Mouse (Mus musculus): ENCODE measurements around the gene Ahcy. TPM values are rescaled to one million over a fixed set of nuclear protein-coding genes. Genes with fewer than 3 reads are reported as not detected.

Ahcy gene
- total and polyA plus RNA-seq, 3 experiments: 32.4 to 53.1 (median 36.9) TPM

DNA sequence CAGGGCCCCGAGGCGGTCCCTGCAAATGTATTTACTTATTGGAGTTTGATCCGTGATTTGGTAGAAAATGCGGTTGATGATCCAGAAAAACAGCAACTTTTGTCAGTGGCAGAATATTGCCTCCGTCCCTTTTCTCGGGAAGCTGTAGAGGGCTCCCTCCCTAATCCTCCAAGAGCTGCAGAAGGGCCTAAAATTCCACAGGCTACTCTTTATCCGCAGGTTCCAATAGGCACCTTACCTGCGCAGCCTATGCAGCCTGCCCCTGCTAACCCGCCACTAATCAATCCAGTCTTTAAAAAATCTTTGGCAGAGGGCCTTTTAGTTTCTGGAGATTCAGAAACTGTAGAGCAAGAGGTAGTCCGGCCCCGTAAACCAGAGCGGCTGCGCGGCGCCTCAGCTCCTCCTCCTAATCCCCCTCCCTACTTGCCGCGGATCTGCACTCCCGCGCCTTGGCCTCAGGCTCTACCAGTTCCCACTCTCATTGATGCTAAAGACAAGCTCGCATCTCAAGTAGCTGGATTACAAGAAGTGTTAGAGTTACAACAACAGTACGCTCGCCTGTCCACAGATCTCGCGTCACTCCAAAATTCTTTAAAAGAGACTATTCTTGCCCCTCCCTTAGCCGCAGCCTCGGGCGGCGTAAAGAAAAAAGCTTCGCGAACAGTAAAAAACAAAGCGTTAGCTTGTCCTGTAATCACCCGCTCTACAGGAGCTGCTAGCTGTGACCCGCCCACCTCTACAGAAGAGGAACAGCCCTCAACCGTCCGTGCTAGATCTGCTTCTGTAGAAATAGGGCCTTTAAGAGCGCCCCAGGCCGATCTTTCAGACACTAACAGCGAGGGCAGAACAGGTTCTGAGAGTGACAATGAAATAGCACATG is 55.3 kb downstream of the Ahcy start:
- peak; percentile 89 for DNase-seq

DNA sequence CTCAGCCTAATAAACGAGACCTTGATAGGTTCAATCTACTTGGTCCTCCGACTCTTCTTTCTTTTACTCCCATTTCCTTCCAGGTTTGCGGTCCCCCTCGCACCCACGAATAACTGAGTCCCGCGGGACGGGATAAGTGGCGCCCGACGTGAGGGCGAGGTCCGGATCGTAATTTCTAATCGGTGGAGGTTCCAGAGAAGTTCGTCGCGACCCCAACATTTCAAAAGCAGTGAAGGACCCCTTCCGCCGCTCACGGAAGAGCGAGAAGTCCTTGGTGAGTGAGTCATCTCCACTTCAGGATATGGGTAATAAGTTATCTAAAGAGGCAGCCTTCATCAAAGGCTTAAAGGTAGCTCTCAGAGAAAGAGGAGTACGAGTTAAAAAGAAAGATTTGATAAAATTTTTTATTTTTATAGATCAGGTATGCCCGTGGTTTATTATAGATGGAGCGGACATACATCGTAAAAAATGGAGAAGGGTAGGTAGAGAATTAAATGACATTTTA is 56.0 kb downstream of the Ahcy start, which contains the start of gene Gm14226:
Gene Gm14226 (plus strand): TSS at position 16 of the 505 bp plus-strand sequence.
- DNase-seq: peak; percentile 58

DNA sequence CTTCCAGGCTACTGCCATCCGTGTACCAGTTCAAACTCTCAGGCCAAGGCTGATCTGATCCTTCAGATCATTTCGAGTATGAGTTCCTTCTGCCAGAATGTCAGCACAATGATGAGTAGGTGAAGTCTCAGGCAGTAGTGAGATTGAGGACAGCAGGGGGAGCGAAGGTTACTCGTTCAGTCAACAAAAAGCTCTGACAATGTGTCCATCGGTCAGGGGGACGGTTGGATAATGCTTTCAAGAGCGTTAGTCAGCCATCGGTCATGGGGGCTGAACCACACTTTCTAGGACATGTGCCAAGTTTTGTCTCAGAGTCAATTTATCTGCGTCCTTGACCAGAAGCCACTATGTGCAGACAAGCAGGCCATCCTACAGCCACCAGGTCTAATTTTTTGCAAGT is 57.5 kb downstream of the Ahcy start:
- DNase-seq: peak; percentile 32

DNA sequence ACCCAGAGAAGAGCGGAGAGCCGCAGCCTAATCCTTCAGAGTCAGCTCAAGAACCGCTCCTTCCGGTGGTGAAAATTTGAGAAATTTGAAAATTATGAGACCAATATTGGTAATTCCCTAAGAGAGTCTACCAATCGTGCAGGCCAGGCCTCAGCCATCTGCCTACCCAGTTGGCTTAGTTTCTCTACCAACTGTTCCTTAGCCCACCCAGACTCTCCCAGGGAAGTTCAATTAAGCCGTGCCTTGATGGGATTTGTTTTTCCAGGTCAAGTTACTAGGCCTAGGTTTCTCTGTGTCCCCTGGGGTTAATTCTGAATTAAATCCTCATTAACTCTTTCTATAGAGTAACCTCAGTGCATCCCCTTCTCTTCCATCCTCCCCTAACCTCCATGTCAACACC is 61.3 kb downstream of the Ahcy start:
- DNase-seq: no peak

DNA sequence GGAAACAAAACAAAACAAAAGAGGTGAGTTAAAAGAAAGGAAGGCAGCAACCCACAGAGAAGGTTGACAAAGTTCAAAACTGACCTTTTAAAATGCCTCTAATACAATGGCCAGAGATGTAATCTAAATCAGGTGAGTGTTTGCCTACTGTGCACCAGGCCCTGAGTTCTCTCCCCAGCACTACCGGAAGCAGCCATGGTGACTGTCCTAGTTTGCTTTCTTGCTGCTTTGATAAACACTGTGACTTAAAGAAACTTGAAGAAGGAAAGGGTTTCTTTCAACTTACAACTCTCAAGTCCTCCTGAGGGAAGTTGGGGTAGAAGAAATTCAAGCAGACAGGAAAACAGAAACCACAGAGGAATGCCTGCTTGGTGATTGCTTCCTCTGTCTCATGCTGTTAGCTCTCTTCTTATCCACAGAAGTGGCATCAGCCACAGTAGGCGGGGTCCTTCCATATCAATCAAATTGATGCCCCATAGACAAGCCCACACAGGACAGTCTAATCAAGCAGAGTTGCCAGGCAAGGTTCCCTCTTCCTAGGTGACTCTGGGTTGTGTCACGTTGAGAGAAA is 63.1 kb downstream of the Ahcy start:
- DNase-seq: no peak

Other genes starting within 250 kb of the Ahcy start
- gene Eif2s2, start 181.6 kb downstream of the Ahcy start, total RNA-seq (2021): 100 to 1,000 TPM; 106 to 160 TPM
- 2.2 and 3.1 TPM in 2 replicates for gene Eif2s2, start 181.6 kb downstream of the Ahcy start, polyA plus RNA-seq (2012; rRNA removed)
- 1 to 10 TPM; 3.5 to 4.2 TPM for gene Gm14226, start 56.2 kb downstream of the Ahcy start, total RNA-seq (2021)
- gene Gm14226, start 56.2 kb downstream of the Ahcy start, polyA plus RNA-seq (2012; rRNA removed): 0.30 and 0.44 TPM in 2 replicates
- gene Itch, start 59.0 kb upstream of the Ahcy start, total RNA-seq (2021): 10 to 100 TPM; 47.0 to 48.2 TPM
- 2.2 and 3.6 TPM in 2 replicates for gene Itch, start 59.0 kb upstream of the Ahcy start, polyA plus RNA-seq (2012; rRNA removed)
- gene Dynlrb1, start 162.0 kb upstream of the Ahcy start, total RNA-seq (2021): 100 to 1,000 TPM; 292 to 437 TPM
- 164 and 217 TPM in 2 replicates for gene Dynlrb1, start 162.0 kb upstream of the Ahcy start, polyA plus RNA-seq (2012; rRNA removed)
- 100 to 1,000 TPM; 475 to 819 TPM for gene Map1lc3a, start 201.8 kb upstream of the Ahcy start, total RNA-seq (2021)
- 2,934 and 3,400 TPM in 2 replicates for gene Map1lc3a, start 201.8 kb upstream of the Ahcy start, polyA plus RNA-seq (2012; rRNA removed)

Measured in adrenal gland, adult 2 months (tissue).